Comparison of ENCODE assay signal across 18 mouse cellular contexts in the genomic region with DNA sequence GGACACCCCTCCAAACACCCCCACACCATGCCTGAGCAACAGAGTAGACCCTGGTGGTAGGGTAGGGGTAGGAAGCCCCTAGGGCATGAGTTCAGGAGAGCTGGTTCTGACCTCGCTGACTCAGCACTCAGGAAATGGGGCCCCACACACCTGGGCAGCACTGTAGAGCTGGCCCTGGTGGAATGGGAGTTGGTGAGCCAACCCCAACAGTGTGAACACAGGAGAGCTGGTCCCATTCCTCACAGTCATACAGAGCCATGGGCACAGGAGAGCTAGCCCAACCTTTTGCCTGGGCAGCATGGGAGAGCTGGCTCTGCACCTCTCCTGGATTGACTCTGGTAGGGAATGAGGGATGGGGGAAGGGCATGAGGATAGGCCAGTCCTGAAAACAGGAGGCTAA. TPM values are rescaled to one million over a fixed set of nuclear protein-coding genes. Genes with fewer than 3 reads are reported as not detected.
DNase-seq lines count a peak whose midpoint lies in the region; ATAC-seq and TF ChIP-seq lines count a peak whose summit lies in the region.
"Had no signal": no experiment of that assay in that cellular context is flagged by ENCODE, and none has a peak within 500 bp of the region (broad histone marks: within the 10 kb centered on the region; RNA-seq: fewer than 3 reads in every experiment).

No protein-coding gene starts in this region.

- no peak overlapping the region for H3K9ac ChIP-seq in hindbrain, embryonic 13.5 days
- no peak overlapping the region for H3K9ac ChIP-seq in hindbrain, embryonic 12.5 days
- H3K9ac ChIP-seq in midbrain, embryonic 13.5 days (replicated peaks) = no peak overlapping the region
- no peak overlapping the region for H3K9ac ChIP-seq in midbrain, postnatal 0 days (replicated peaks; ENCODE audit: low read length, poor library complexity, severe bottlenecking)
- no peak overlapping the region for H3K9ac ChIP-seq in hindbrain, embryonic 16.5 days (ENCODE audit: low read depth, low read length)
- H3K9ac ChIP-seq in stomach, embryonic 15.5 days = no peak overlapping the region
- H3K9ac ChIP-seq: liver, embryonic 14.5 days had no signal

- no peak overlapping the region for H3K4me3 ChIP-seq in hindbrain, embryonic 13.5 days
- H3K4me3 ChIP-seq in hindbrain, embryonic 12.5 days = no peak overlapping the region
- no peak overlapping the region for H3K4me3 ChIP-seq in midbrain, embryonic 13.5 days (replicated peaks)
- no peak overlapping the region for H3K4me3 ChIP-seq in midbrain, postnatal 0 days (ENCODE audit: low read depth, low read length)
- no peak overlapping the region for H3K4me3 ChIP-seq in hindbrain, embryonic 16.5 days (ENCODE audit: low read length)
- no peak overlapping the region for H3K4me3 ChIP-seq in stomach, embryonic 15.5 days (replicated peaks)
- H3K4me3 ChIP-seq: heart, embryonic 10.5 days had no signal

- no peak for DNase-seq in midbrain, postnatal 0 days (ENCODE audit: low spot score)
- DNase-seq in heart, postnatal 36 days = no peak
- DNase-seq: adrenal gland, postnatal 10 days; cerebellum, adult 2 months; gastrocnemius, postnatal 36 days; heart, postnatal 4 days; kidney, adult 11 months; kidney, postnatal 4 days; thymus, adult 2 months had no signal

- H3K36me3 ChIP-seq in hindbrain, embryonic 13.5 days = peaks cover 52% of the 10 kb centered on the region
- peaks cover 54% of the 10 kb centered on the region for H3K36me3 ChIP-seq in hindbrain, embryonic 12.5 days
- H3K36me3 ChIP-seq in midbrain, embryonic 13.5 days = peaks cover 55% of the 10 kb centered on the region
- peaks cover 22% of the 10 kb centered on the region for H3K36me3 ChIP-seq in midbrain, postnatal 0 days (ENCODE audit: insufficient read depth, low read length)
- peaks cover 18% of the 10 kb centered on the region for H3K36me3 ChIP-seq in hindbrain, embryonic 16.5 days (ENCODE audit: control insufficient read depth, insufficient read depth, low read length)
- H3K36me3 ChIP-seq in stomach, embryonic 15.5 days = peaks cover 11% of the 10 kb centered on the region; the same call in 1 of the 2 replicates

- H3K27ac ChIP-seq in hindbrain, embryonic 13.5 days = no peak overlapping the region
- no peak overlapping the region for H3K27ac ChIP-seq in hindbrain, embryonic 12.5 days
- H3K27ac ChIP-seq in midbrain, embryonic 13.5 days = no peak overlapping the region
- H3K27ac ChIP-seq in midbrain, postnatal 0 days (ENCODE audit: low read depth, low read length) = no peak overlapping the region
- H3K27ac ChIP-seq in hindbrain, embryonic 16.5 days (ENCODE audit: low read depth, low read length) = no peak overlapping the region
- H3K27ac ChIP-seq in stomach, embryonic 15.5 days = no peak overlapping the region
- H3K27ac ChIP-seq: heart, embryonic 10.5 days; liver, embryonic 14.5 days had no signal

- H3K4me1 ChIP-seq in hindbrain, embryonic 13.5 days (replicated peaks) = peaks cover 2% of the 10 kb centered on the region
- H3K4me1 ChIP-seq in hindbrain, embryonic 12.5 days = no peaks in the 10 kb centered on the region
- H3K4me1 ChIP-seq in midbrain, embryonic 13.5 days (replicated peaks) = peaks cover 2% of the 10 kb centered on the region
- H3K4me1 ChIP-seq in midbrain, postnatal 0 days (ENCODE audit: insufficient read depth, low read length) = no peaks in the 10 kb centered on the region
- H3K4me1 ChIP-seq in hindbrain, embryonic 16.5 days (ENCODE audit: control insufficient read depth, insufficient read depth, low read depth, low read length) = no peaks in the 10 kb centered on the region
- no peaks in the 10 kb centered on the region for H3K4me1 ChIP-seq in stomach, embryonic 15.5 days
- H3K4me1 ChIP-seq: heart, embryonic 10.5 days had no signal

- ATAC-seq in hindbrain, embryonic 13.5 days (ENCODE audit: low FRiP score) = peak; percentile 50; the same call in 1 of the 2 replicates
- no peak; the same call in 1 of the 2 replicates for ATAC-seq in hindbrain, embryonic 12.5 days (ENCODE audit: low FRiP score)
- peak; percentile 63 for ATAC-seq in midbrain, embryonic 13.5 days
- no peak; the same call in 1 of the 2 replicates for ATAC-seq in midbrain, postnatal 0 days (ENCODE audit: low FRiP score)
- ATAC-seq in hindbrain, embryonic 16.5 days = peak; percentile 53; the same call in 1 of the 2 replicates
- ATAC-seq in stomach, embryonic 15.5 days (ENCODE audit: insufficient read depth, low FRiP score, low read depth) = peak; percentile 18; the same call in 1 of the 2 replicates
- ATAC-seq in activated CD4-positive, CD25-positive, alpha-beta regulatory T cell, adult 4 months = no peak

- H3K27me3 ChIP-seq in hindbrain, embryonic 13.5 days = no peaks in the 10 kb centered on the region
- H3K27me3 ChIP-seq in hindbrain, embryonic 12.5 days = no peaks in the 10 kb centered on the region
- H3K27me3 ChIP-seq in midbrain, embryonic 13.5 days = no peaks in the 10 kb centered on the region
- no peaks in the 10 kb centered on the region for H3K27me3 ChIP-seq in midbrain, postnatal 0 days (ENCODE audit: insufficient read depth, low read length)
- H3K27me3 ChIP-seq in hindbrain, embryonic 16.5 days (replicated peaks; ENCODE audit: control insufficient read depth, insufficient read depth, low read length) = no peaks in the 10 kb centered on the region
- no peaks in the 10 kb centered on the region for H3K27me3 ChIP-seq in stomach, embryonic 15.5 days (replicated peaks)

- H3K9me3 ChIP-seq in hindbrain, embryonic 13.5 days = no peaks in the 10 kb centered on the region
- no peaks in the 10 kb centered on the region for H3K9me3 ChIP-seq in hindbrain, embryonic 12.5 days (replicated peaks)
- H3K9me3 ChIP-seq in midbrain, embryonic 13.5 days = no peaks in the 10 kb centered on the region
- H3K9me3 ChIP-seq in midbrain, postnatal 0 days (ENCODE audit: low read length) = no peaks in the 10 kb centered on the region
- H3K9me3 ChIP-seq in hindbrain, embryonic 16.5 days (ENCODE audit: control insufficient read depth, low read length) = no peaks in the 10 kb centered on the region
- no peaks in the 10 kb centered on the region for H3K9me3 ChIP-seq in stomach, embryonic 15.5 days
- H3K9me3 ChIP-seq: G1E; heart, embryonic 10.5 days had no signal

- 100% methylated on average over 1 of the region's 1 CpGs for WGBS in hindbrain, embryonic 13.5 days
- 96% methylated on average over 1 of the region's 1 CpGs for WGBS in hindbrain, embryonic 12.5 days
- 96% methylated on average over 1 of the region's 1 CpGs for WGBS in midbrain, embryonic 13.5 days
- WGBS in midbrain, postnatal 0 days = 100% methylated on average over 1 of the region's 1 CpGs
- WGBS in hindbrain, embryonic 16.5 days = 90% methylated on average over 1 of the region's 1 CpGs
- WGBS in stomach, embryonic 15.5 days = 89% methylated on average over 1 of the region's 1 CpGs

- H3K4me2 ChIP-seq in hindbrain, embryonic 13.5 days = no peak overlapping the region
- H3K4me2 ChIP-seq in hindbrain, embryonic 12.5 days (replicated peaks) = no peak overlapping the region
- H3K4me2 ChIP-seq in midbrain, embryonic 13.5 days (replicated peaks) = no peak overlapping the region
- no peak overlapping the region for H3K4me2 ChIP-seq in midbrain, postnatal 0 days (ENCODE audit: low read depth, low read length, poor library complexity, severe bottlenecking)
- H3K4me2 ChIP-seq in hindbrain, embryonic 16.5 days (ENCODE audit: low read length) = no peak overlapping the region
- no peak overlapping the region for H3K4me2 ChIP-seq in stomach, embryonic 15.5 days

- intact Hi-C loops in heart, postnatal 36 days (cut with DNase I) = no loop called here

- TF ChIP-seq CTCF in midbrain, postnatal 0 days (IDR thresholded peaks at IDR 0.05) = no peak

RNA-seq across cellular contexts. Expression of gene Zfp868, which starts 7.3 kb away (rescaled TPM):
- polyA plus RNA-seq in hindbrain, embryonic 13.5 days (2015; fragmentation: Nextera tagmentation; extraction: Ambion mirVana) = 42.0 and 47.7 TPM in 2 replicates
- 37.9 and 40.2 TPM in 2 replicates for polyA plus RNA-seq in hindbrain, embryonic 12.5 days (2016; fragmentation: Nextera tagmentation; extraction: Ambion mirVana)
- polyA plus RNA-seq in midbrain, embryonic 13.5 days (2015; fragmentation: Nextera tagmentation; extraction: Ambion mirVana) = 48.6 and 50.8 TPM in 2 replicates
- total RNA-seq in midbrain, postnatal 0 days (2014; rRNA removed) = 22.4 and 29.3 TPM in 2 replicates
- polyA plus RNA-seq in midbrain, postnatal 0 days (2015; fragmentation: Nextera tagmentation; extraction: Ambion mirVana) = 21.5 and 26.0 TPM in 2 replicates
- polyA plus RNA-seq in hindbrain, embryonic 16.5 days (2015; fragmentation: Nextera tagmentation; extraction: Ambion mirVana) = 33.4 and 33.5 TPM in 2 replicates
- 19.1 and 19.2 TPM in 2 replicates for polyA plus RNA-seq in stomach, embryonic 15.5 days (2015; fragmentation: Nextera tagmentation; extraction: Ambion mirVana)
- polyA plus RNA-seq in activated CD4-positive, CD25-positive, alpha-beta regulatory T cell, adult 4 months (2017; shearing (Covaris generic)) = 10 to 100 TPM; 34.5 to 36.1 TPM
- 1 to 10 TPM; 7.7 to 9.1 TPM for total RNA-seq in heart, postnatal 36 days (2021)

RNA-seq across cellular contexts. Expression of gene Zfp964, which starts 36.2 kb away (rescaled TPM):
- 2.4 and 3.0 TPM in 2 replicates for polyA plus RNA-seq in hindbrain, embryonic 13.5 days (2015; fragmentation: Nextera tagmentation; extraction: Ambion mirVana)
- polyA plus RNA-seq in hindbrain, embryonic 12.5 days (2016; fragmentation: Nextera tagmentation; extraction: Ambion mirVana) = 3.5 and 3.8 TPM in 2 replicates
- 2.3 and 2.4 TPM in 2 replicates for polyA plus RNA-seq in midbrain, embryonic 13.5 days (2015; fragmentation: Nextera tagmentation; extraction: Ambion mirVana)
- 3.6 and 5.9 TPM in 2 replicates for total RNA-seq in midbrain, postnatal 0 days (2014; rRNA removed)
- polyA plus RNA-seq in midbrain, postnatal 0 days (2015; fragmentation: Nextera tagmentation; extraction: Ambion mirVana) = 0.99 and 1.2 TPM in 2 replicates
- polyA plus RNA-seq in hindbrain, embryonic 16.5 days (2015; fragmentation: Nextera tagmentation; extraction: Ambion mirVana) = 2.1 and 2.3 TPM in 2 replicates
- polyA plus RNA-seq in stomach, embryonic 15.5 days (2015; fragmentation: Nextera tagmentation; extraction: Ambion mirVana) = 1.5 and 1.7 TPM in 2 replicates
- under 1 TPM; 0.08 to 0.17 TPM for polyA plus RNA-seq in activated CD4-positive, CD25-positive, alpha-beta regulatory T cell, adult 4 months (2017; shearing (Covaris generic))
- 1 to 10 TPM; 1.0 to 1.9 TPM for total RNA-seq in heart, postnatal 36 days (2021)
- polyA plus RNA-seq: G1E had no signal

Comparison
In these comparisons a context has a peak if more than half of its experiments do, and no peak if none do; other contexts are left out.
1. ATAC-seq: peak in hindbrain, embryonic 13.5 days (single experiment), midbrain, embryonic 13.5 days (single experiment), hindbrain, embryonic 16.5 days (single experiment) and stomach, embryonic 15.5 days (single experiment); none in hindbrain, embryonic 12.5 days (single experiment), midbrain, postnatal 0 days (single experiment) and activated CD4-positive, CD25-positive, alpha-beta regulatory T cell, adult 4 months (single experiment).